Mouse (Mus musculus) activated CD4-positive, CD25-positive, alpha-beta regulatory T cell, adult 4 months (primary cell): Measurements from ENCODE around the gene Myh10. TPM values are rescaled to one million over a fixed set of nuclear protein-coding genes. Genes with fewer than 3 reads are reported as not detected.

Source experiments
- ATAC-seq: one replicate; pipeline ENCODE4 v1.8.0; 2017
- polyA plus RNA-seq, 2 experiments: library from polyadenylated mRNA; unstranded; fragments of 100-300 nt; shearing (Covaris generic); gene quantifications; one replicate each; pipeline ENCODE4 v1.2.1; 2017

The Myh10 gene
- polyA plus RNA-seq, 2 experiments from 2014 or later = 3.0 to 3.3 TPM

- no peak for ATAC-seq
Observed at GRCm38 (mm10) chr11:68864544-68865189, 173.3 kb downstream of the Myh10 start.

Other genes with a start within 250 kb of the Myh10 start
- not detected for gene Pik3r6, start 188.5 kb upstream of the Myh10 start, polyA plus RNA-seq
- gene Mfsd6l, start 135.4 kb upstream of the Myh10 start, polyA plus RNA-seq = not detected
- gene Ccdc42, start 104.5 kb upstream of the Myh10 start, polyA plus RNA-seq = not detected
- gene Ndel1, start 180.3 kb downstream of the Myh10 start, polyA plus RNA-seq = 10 to 100 TPM; 31.4 to 37.2 TPM
- not detected for gene Rnf222, start 197.0 kb downstream of the Myh10 start, polyA plus RNA-seq
- 1,000 to 10,000 TPM; 2,145 to 2,203 TPM for gene Rpl26, start 210.0 kb downstream of the Myh10 start, polyA plus RNA-seq
- not detected for gene Odf4, start 235.5 kb downstream of the Myh10 start, polyA plus RNA-seq